Mouse (Mus musculus) A20 (cell line): ENCODE results near the gene Cnksr3.

Experiments used
- DNase-seq: peaks from one replicate; pipeline ENCODE4 v3.0.0-alpha.2; 2011; ENCODE audit warnings: low read depth, low spot score

Cnksr3 gene

DNA sequence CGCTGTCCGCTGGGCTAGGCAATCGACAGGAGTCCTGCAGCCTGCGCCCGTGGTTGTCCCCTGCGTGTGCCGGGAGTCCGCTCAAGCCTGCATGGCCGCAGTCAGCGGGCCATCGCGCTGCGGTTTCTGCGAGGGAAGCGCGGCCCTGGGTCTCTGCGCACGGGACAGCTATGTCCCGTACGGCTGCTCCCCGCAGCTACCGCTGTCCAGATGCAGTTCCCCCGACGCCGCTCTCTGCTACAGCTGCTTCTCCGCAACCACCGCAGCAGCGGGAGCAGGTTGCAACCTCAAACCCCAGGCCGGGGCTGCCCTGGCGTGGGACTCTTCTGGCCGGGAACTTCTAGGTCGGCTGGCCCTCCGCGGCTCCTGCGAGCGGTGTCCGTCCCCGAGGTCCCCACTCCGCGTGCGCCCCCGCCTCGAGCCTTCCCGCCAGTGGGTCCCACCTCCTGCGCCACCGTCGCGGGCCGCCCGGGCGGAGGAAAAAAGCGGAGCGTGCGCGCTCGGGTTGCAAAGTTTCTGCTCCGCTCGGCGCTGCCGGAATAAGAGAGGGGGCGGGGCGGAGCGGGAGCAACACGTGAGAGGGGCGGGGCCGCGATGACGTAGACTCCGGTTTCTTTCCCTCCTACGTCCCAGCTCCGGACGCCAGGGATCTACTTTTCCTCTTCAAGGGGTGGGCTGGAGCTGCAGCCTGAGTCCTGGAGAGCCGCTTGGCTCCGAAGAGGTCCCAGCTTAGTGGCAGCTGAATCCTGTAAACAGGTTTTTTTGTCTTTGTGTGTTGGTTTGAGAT lies at the start of gene Cnksr3:
Gene Cnksr3, minus strand, starts transcription at position 542 of the 787 bp plus-strand sequence.
- peak; percentile 93 for DNase-seq

DNA sequence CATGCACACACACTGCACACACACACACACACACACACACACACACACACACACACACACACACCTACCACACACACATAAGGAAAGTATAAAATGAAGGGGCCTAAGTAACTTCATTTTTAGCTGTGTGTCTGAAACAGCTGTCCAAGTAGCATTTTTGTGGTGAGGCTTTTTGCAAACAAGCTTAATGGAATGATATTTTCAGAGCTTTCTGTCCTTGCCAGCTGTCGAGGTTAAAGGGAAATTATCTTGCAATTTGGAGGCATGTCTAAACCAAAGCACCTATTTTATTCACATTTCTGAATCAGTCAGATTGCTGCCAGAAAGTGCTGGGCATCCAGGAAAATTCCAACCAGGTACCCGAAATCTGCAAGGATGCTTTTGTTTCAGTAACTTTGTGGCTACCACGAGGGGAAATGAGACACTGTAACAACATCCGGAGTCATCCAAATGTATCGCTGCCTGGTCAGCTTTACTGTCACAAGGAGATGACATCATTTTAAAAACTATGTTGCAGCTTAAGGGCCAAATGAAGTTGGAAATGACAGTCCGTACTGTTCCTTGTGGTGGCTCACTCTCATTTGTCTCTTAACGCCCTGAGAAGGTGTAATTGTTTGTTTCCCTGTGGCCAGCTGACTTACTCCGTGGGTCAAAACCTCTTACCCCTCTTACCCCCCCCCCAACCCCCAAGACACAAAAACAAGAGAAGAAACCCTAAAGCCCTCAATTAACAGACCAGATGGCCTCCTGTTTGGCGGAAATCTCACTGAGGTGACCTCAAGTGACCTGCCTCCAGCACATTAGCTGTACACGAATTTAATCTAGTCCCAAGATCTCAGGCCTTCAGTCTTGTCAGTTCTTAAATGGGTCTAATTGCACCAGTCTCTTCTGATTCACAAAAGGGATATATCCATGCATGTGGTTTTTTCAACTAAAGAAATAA lies 48.4 kb upstream of the Cnksr3 start:
- no peak for DNase-seq

GRCm38 (mm10) chr10:7258607-7259006 lies 46.6 kb upstream of the Cnksr3 start:
- DNase-seq, result no peak

DNA sequence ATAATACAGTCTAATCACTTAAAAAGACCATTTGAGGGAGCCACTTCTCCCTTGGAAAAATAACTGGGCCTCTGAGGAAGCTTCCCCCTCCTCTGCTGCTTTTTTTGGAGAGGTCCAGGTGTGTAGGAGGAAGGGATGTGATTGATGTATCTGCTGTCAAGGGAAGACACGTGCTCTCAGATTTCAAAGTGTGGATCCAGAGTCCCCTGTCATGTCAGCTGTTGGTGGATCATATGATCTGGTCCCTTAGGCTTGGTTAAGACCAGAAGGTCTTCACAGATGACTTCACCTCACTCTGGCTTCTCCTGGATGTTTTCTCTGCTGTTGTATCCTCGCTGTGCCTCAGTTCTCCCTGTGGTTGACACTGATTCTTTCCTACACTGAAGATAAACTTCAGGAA lies 38.4 kb upstream of the Cnksr3 start:
- no peak for DNase-seq

DNA sequence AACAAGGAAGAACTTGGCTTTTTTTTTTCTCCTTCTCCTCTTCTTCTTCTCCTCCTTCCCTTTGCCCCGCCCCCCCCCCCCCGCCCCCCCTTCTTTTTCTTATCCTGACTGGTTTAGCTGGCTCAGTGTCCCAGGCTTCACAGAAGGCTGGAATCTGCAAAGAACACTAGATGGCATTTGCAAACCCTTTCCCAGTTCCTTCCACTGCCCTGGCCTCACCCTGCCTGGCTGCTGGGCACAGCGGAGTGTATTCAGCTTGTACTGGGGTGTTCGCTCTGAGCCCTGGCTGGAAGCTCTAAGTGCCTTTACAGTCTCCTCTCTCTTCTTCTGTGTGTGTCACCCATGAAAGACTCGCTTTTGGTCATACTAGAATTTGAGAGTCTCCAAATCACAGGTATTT lies 22.6 kb upstream of the Cnksr3 start:
- no peak for DNase-seq

DNA sequence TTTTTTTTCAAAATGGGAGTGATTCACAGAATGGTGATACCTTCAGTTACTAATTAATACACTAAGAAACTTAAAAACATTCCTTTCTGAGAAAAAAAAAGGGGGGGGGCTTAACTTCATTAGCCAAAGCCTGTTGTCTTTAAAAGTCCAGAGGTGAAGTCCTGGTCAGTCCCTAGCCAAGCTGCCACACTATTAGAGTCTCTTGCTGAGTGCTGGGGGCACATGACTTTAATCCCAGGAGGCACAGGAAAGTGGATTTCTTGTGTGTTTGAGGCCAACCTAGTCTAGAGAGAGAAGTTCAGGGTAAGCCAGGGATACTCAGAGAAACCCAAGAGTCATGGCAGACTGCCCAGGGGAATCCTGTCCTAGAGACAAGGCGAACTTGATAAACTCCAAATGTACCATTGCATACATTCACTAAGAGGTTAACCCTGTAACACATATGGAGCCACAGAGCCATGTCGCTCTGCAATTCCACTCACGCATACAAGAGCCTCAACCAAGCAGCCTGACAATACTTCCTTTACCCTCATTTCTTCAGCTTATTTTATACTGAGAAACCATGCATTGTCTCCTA lies 5.6 kb upstream of the Cnksr3 start:
- DNase-seq, result no peak

DNA sequence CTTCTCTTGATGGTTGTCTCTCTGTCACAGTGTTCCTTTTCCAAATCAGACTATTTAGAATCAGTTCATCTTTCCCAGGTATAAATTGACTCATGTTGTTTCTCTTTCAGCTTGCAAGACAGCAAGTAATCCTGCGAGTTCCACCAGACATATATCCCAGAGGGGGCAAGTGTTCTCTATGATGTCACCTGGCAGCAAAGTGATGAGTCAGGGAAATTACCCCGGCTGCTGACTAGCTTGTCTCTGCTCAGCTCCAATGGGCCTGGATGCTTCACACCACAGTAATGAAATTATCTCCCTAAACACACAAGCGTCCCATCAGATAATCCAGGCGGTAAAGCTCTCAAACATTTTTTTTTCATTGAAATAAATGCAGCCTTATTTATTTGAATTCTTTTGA lies 2.7 kb upstream of the Cnksr3 start:
- DNase-seq, result no peak

- DNase-seq, result no peak
Observed at GRCm38 (mm10) chr10:7213066-7213630, 1.1 kb upstream of the Cnksr3 start.

- peak; percentile 79 for DNase-seq
Observed at GRCm38 (mm10) chr10:7212537-7212936, 500 bp upstream of the Cnksr3 start.

DNA sequence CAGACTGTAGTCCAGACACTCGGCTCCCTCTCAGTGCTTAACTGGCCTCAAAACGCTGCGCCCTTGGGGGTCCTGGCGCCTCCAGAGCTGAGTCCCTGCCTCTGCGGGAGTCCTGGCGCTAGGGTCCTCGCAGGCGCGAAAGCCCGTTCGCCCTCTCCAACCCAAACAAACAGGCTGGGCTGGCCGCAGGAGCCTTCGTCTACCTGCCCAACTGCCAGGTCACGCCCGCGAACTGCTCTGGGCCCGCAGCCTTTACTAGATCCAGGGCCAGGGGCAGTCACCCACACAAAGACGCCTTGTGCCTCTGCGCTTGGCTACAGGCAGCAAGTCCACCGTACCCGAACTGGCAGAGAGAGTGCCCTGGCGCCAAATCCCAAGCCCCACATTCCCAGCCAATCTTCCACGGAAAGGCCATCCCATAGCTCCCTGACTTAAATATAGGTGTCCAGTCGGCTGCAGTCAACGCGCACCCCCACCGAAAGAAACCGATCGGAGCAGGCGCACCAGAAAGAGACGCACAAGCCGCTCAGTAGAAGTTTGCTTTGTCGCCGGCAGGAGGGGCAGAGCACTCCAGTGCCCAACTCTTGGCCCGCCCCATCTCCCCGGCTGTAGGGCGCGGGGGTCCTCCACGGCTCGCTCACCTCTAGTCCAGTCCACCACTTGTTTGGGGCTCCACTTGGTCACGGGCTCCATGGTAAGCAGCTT lies 894 bp downstream of the Cnksr3 start:
- DNase-seq, result peak; percentile 91

- DNase-seq, result peak; percentile 42
Observed at GRCm38 (mm10) chr10:7209691-7210455, 2.2 kb downstream of the Cnksr3 start.

- DNase-seq, result no peak
Observed at GRCm38 (mm10) chr10:7208859-7209441, 3.1 kb downstream of the Cnksr3 start.

GRCm38 (mm10) chr10:7207301-7207700 lies 4.7 kb downstream of the Cnksr3 start:
- DNase-seq, result no peak

DNA sequence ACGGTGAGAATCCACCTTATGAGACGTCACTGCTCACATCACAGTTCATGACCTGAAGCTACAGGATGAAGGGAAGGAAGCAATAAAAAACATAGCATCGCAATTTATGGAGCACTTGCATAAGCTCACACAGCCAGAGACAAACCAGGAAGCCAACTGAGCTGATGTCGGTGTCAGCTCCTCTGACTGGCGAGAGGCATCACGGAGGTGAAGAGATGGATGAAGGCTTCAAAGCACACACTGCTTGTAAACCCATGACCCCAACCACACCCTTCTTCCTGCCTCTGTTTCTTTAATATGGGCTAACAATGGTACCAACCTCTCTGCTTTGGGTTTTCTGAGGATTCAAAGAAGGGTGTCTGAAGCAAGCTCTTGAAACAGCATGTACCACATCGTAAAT lies 5.5 kb downstream of the Cnksr3 start:
- DNase-seq, result no peak

DNA sequence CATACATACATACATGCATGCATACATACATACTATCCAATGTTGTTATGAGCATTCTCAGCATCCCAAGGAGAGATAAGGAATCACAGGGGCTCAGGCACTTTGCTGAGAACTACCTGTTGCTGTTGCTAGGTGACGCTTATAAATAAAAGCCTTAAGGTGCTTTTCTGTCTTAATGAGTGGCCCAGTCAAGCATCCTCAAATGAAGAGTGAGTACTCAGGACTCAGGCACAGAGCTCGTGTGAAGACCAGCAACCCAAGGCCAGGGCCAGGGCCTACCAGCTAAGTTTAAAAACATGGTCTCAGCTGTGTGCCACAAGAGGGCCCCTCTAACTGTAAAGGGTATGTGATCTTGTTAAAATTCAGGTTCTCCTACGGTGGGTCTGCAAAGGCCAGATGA lies 6.5 kb downstream of the Cnksr3 start:
- DNase-seq, result no peak

DNA sequence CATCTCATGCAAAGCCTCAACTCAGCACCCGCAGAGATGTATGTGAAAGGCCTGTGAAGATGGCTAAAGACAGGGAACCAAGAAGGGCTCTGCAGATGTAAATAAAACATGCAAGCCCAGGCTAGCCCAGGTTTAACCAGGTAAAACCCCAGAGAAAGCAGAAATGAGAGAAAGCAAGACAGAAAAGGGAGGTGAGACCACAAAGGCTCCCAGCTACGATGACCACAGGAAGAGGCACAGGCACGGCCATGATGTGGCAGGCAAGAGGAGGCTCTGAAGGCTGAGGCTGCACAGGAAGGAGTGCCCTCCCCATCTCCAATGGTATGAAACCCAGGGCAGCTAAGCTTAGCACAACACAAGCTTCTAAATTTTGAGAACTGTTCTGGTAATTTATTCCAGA lies 7.1 kb downstream of the Cnksr3 start:
- DNase-seq, result peak; percentile 11

DNA sequence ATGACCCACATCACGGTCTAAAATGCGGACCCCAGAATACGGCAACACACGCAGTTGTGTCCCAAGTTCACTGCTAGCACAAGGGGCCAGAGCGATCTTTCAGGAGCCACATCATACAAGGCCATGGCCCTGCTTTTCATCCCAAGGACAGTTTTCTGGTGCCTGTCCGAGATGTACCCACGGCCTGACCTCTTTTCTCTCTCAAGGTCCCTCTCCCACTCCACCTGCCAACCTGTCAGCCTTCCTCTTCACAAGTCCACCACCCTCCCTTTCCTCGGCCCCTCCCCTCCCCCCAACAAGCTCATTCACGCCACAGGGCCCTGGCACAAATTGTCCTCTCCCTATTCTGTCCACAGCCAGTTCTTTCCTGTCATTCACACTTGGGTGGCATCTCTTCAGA lies 9.5 kb downstream of the Cnksr3 start:
- no peak for DNase-seq

DNA sequence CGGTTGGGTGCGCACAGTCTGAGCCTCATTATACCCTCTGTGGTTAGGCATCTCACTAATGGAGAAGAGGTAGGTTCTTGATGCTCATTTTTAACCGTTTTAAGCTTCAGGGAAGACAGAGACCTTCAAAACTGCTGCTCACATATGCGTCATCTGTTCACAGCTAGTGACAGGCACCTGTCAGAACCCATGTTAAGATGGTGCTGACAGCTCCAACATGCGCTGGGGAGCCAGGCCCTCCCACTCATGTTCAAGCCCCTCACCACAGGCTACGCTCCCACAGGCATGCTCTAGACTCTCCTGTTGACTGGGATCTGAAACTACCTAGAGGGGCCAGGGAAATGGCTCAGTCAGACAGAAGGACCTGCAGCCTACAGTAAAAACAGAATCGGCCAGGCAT lies 11.4 kb downstream of the Cnksr3 start:
- no peak for DNase-seq

DNA sequence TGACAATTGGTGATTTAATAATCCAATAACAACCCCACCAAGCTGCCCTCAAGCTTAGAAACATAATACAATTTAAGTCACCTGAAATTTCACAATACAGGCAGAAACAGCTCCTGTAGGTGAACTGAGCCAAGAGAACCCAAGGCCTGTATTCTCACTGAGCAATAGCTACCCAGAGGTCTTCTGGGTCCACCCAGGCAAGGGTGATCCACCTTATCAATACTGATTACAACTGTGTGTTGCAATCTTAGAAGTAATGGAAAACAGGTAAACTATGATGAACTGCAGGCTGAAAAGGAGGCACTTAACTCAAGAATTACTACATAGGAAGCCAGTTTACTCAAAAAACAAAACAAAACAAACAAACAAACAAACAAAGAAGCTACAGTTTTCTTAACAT lies 13.8 kb downstream of the Cnksr3 start:
- no peak for DNase-seq

DNA sequence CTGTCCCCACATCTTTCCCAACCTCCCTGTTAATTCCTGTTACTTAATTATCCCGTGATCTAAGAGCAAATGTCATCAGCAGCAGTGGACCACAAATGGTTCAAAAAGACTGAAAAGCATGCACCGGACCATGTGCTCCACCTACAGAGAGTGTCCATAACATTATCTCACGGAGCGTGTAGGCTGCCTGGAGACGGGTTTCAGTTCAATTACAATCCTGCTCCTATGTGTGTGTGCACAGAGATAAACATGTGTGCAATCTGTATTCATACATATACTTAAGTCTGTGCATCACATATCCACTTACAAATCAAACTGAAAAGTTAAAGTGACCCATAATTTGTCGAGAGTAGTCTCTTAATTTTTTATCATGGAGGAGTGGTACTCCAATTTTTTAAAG lies 14.3 kb downstream of the Cnksr3 start:
- no peak for DNase-seq
